Mouse (Mus musculus) ES-Bruce4 (cell line): Measurements from ENCODE around the gene Gtse1.

Source experiments
- CTCF ChIP-seq: IDR thresholded peaks from one replicate; pipeline ENCODE4 v1.8.1; 2011; ENCODE audit warnings: low read depth, low read length
- EP300 ChIP-seq: IDR thresholded peaks from 2 replicates; pipeline ENCODE4 v1.6.1; 2011; ENCODE audit warnings: low read depth, low read length; ENCODE audit not compliant: insufficient read depth
- POLR2A ChIP-seq: IDR thresholded peaks from one replicate; pipeline ENCODE4 v1.8.1; 2011; ENCODE audit warnings: low read length; ENCODE audit not compliant: insufficient read depth

DNA sequence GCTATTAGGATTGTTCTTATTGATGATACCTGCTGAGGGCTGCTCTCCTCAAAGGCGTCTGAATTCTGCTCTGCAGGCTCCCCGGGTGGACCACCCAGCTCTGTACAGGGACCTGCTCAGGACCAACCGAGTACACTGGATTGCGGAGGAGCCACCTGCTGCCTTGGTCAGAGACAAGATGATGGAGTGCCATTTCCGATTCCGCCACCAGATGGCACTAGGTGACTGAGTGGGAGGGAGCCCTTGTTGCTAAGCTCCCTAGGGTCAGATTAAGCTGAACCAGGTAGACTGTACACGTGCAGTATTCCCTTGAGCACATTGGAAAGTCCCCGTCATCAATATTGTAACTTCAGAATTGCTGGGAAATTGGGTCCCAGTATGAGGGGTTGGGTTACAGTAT lies 36.7 kb downstream of the Gtse1 start:
- TF ChIP-seq EP300 (no peak), CTCF (peak; percentile 98), POLR2A (no peak)
